Mouse (Mus musculus) stomach, embryonic 14.5 days (tissue): ENCODE data around the gene Mtmr10. TPM values are rescaled to one million over a fixed set of nuclear protein-coding genes. Genes with fewer than 3 reads are reported as not detected.
A peak's percentile ranks its signal among the peaks of the same experiment; 100 is the strongest.

ENCODE experiments used
- ATAC-seq: fragments of 200-750 bp; cut with Nextera tagmentation; 2 replicates; pipeline ENCODE4 v1.8.0; 2017; ENCODE audit warnings: low read depth, moderate TSS enrichment; ENCODE audit not compliant: insufficient number of reproducible peaks, insufficient read depth, low FRiP score
- H3K27ac ChIP-seq: fragments of 300-500 bp; sonication (generic); 2 replicates; pipeline ENCODE4 v1.5.1; 2014; ENCODE audit warnings: mild to moderate bottlenecking, low read length, moderate library complexity, mixed read lengths
- H3K27me3 ChIP-seq: fragments of 300-500 bp; sonication (generic); 2 replicates; pipeline ENCODE4 v1.6.1; 2014; ENCODE audit warnings: low read length, control low read depth, mixed read lengths; ENCODE audit not compliant: control insufficient read depth, insufficient read depth
- H3K36me3 ChIP-seq: fragments of 300-500 bp; sonication (generic); 2 replicates; pipeline ENCODE4 v1.6.1; 2014; ENCODE audit warnings: mild to moderate bottlenecking, control low read depth, low read length, moderate library complexity, mixed read lengths; ENCODE audit not compliant: control insufficient read depth, insufficient read depth
- H3K4me1 ChIP-seq: fragments of 300-500 bp; sonication (generic); 2 replicates; pipeline ENCODE4 v1.6.1; 2014; ENCODE audit warnings: low read length, control low read depth, mixed read lengths; ENCODE audit not compliant: control insufficient read depth, insufficient read depth
- H3K4me2 ChIP-seq: fragments of 300-500 bp; sonication (generic); replicated peaks from 2 replicates; pipeline ENCODE4 v1.6.1; 2014; ENCODE audit warnings: low read depth, low read length, control low read depth
- H3K4me3 ChIP-seq: fragments of 300-500 bp; sonication (generic); 2 replicates; pipeline ENCODE4 v1.5.1; 2014; ENCODE audit warnings: low read depth, low read length, control low read depth
- H3K9ac ChIP-seq: fragments of 300-500 bp; sonication (generic); replicated peaks from 2 replicates; pipeline ENCODE4 v1.6.1; 2014; ENCODE audit warnings: low read depth, mild to moderate bottlenecking, control low read depth, low read length, moderate library complexity, mixed read lengths
- H3K9me3 ChIP-seq: fragments of 300-500 bp; sonication (generic); 2 replicates; pipeline ENCODE4 v1.6.1; 2016; ENCODE audit warnings: low read depth, low read length, control low read depth; ENCODE audit not compliant: control insufficient read depth
- WGBS: fragments of 180-500 bp; shearing (Covaris S2); extraction: QIAGEN DNeasy Blood & Tissue Kit; methylation state at CpG from one replicate; pipeline ENCODE4 v1.1.7; 2014; 5-methylcytosine and 5-hydroxymethylcytosine counted together
- polyA plus RNA-seq: library from polyadenylated mRNA; unstranded; fragments of >200 nt; fragmentation: Nextera tagmentation; extraction: Ambion mirVana; gene quantifications from 2 replicates; pipeline ENCODE4 v1.2.1, GENCODE M21; 2014

Gene Mtmr10
- polyA plus RNA-seq, 1 experiment from 2014 or later: 11.8 TPM

GRCm38 (mm10) chr7:64248352-64248751 lies 39.1 kb upstream of the Mtmr10 start:
- no peaks in the 10 kb centered on the region for H3K27me3 ChIP-seq
- no peak overlapping the region for H3K9ac ChIP-seq
- no peak for ATAC-seq
- H3K36me3 ChIP-seq: no peaks in the 10 kb centered on the region
- no peak overlapping the region for H3K27ac ChIP-seq
- H3K4me2 ChIP-seq: no peak overlapping the region
- H3K4me1 ChIP-seq: no peaks in the 10 kb centered on the region
- H3K9me3 ChIP-seq: no peaks in the 10 kb centered on the region
- H3K4me3 ChIP-seq: no peak overlapping the region
- 78% methylated on average over 1 of the region's 1 CpGs for WGBS

DNA sequence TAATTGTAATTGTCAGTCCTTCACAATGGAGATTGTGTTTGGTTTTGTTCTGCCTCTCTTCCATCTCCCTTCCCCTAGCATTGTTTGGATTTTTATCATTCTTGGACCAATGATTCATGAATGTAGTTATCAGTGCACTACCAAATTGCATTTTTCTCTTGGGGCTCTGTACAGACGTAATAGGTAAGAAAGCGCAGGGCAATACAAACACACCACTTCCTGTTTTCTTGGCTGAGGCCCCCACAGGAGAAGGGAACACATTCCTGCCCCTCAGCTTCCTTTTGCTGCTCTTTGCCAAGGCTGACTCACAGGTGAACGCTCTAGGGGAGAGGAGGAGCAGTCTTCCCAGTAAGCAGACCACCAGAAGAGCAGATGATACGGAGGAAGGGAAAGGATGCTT lies 37.7 kb upstream of the Mtmr10 start:
- Histone ChIP-seq H3K4me2 (no peak overlapping the region), H3K9me3 (no peaks in the 10 kb centered on the region), H3K36me3 (no peaks in the 10 kb centered on the region), H3K4me1 (no peaks in the 10 kb centered on the region), H3K9ac (no peak overlapping the region), H3K4me3 (no peak overlapping the region), H3K27ac (no peak overlapping the region), H3K27me3 (no peaks in the 10 kb centered on the region)
- ATAC-seq: no peak
- WGBS: 39% methylated on average over 4 of the region's 4 CpGs

- no peak overlapping the region for H3K4me2 ChIP-seq
- no peak overlapping the region for H3K27ac ChIP-seq
- no peaks in the 10 kb centered on the region for H3K27me3 ChIP-seq
- H3K9me3 ChIP-seq: no peaks in the 10 kb centered on the region
- 83% methylated on average over 7 of the region's 7 CpGs for WGBS
- no peak overlapping the region for H3K4me3 ChIP-seq
- no peaks in the 10 kb centered on the region for H3K36me3 ChIP-seq
- no peaks in the 10 kb centered on the region for H3K4me1 ChIP-seq
- no peak overlapping the region for H3K9ac ChIP-seq
- no peak for ATAC-seq
These were observed 37.0 kb upstream of the Mtmr10 start for GRCm38 (mm10) chr7:64250417-64250816.

GRCm38 (mm10) chr7:64253736-64254135 lies 33.7 kb upstream of the Mtmr10 start:
- WGBS: 87% methylated on average over 3 of the region's 3 CpGs
- H3K4me1 ChIP-seq: no peaks in the 10 kb centered on the region
- H3K4me3 ChIP-seq: no peak overlapping the region
- H3K36me3 ChIP-seq: no peaks in the 10 kb centered on the region
- H3K9me3 ChIP-seq: no peaks in the 10 kb centered on the region
- no peak overlapping the region for H3K4me2 ChIP-seq
- H3K9ac ChIP-seq: no peak overlapping the region
- H3K27me3 ChIP-seq: no peaks in the 10 kb centered on the region
- ATAC-seq: no peak
- no peak overlapping the region for H3K27ac ChIP-seq

DNA sequence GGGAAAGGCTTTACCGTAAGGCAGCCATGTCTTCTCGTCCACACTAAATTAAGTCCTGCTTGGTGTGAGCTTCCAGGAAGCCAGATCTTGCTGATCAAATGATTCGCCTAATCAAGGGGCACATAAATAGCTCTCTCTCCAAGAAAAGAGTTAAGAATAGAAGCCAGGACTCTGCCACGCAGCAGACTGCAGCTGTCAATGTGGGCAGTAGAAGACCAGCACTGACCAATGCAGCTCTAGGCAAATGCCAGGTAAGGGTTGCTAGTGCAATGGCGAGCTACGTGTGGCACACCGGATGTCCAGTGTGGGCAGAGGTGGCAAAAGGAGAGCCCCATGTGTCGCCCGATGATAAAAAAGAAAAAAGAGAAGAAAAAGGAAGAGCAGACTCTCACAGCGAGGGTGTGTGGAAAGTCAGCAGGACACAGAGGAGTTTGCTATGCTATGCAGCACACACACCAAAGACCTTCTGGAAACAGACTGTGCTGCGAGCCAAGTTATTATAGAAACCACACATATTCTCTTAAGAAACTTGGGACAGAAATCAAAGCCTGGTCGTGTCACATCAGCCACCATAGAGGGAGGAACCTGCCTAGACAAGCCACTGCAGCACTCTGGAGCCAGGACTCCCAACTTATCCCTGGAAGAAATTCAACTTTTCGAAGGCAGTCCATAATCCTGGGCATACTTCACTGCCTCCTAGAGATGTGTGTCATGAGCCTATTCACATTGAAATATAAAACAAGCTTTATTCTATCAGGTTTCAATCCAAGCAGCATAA lies 21.8 kb upstream of the Mtmr10 start:
- Histone ChIP-seq H3K4me3 (no peak overlapping the region), H3K4me1 (no peaks in the 10 kb centered on the region), H3K4me2 (no peak overlapping the region), H3K9me3 (no peaks in the 10 kb centered on the region), H3K36me3 (no peaks in the 10 kb centered on the region), H3K9ac (no peak overlapping the region), H3K27ac (no peak overlapping the region), H3K27me3 (no peaks in the 10 kb centered on the region)
- 82% methylated on average over 13 of the region's 13 CpGs for WGBS
- ATAC-seq: no peak

DNA sequence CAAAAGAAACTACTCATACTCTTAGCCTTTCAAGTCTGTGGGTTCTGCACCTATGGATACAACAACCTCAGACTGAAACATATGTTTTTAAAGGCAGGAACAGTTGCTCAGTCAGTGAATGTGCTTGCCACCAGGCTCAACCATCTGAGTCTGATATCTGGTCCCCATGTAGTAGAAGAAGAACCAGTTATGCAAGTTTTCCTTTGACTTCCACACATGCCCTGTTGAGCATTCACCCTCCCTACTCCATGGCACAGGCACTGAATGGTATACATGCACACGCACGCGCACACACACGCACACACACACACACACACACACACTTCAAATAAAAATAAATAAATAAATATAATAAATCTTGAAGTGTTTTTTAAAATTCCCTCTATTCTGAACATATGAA lies 20.9 kb upstream of the Mtmr10 start:
- no peaks in the 10 kb centered on the region for H3K27me3 ChIP-seq
- no peak overlapping the region for H3K4me2 ChIP-seq
- WGBS: 79% methylated on average over 4 of the region's 4 CpGs
- H3K27ac ChIP-seq: no peak overlapping the region
- no peaks in the 10 kb centered on the region for H3K9me3 ChIP-seq
- no peak overlapping the region for H3K4me3 ChIP-seq
- no peaks in the 10 kb centered on the region for H3K36me3 ChIP-seq
- H3K4me1 ChIP-seq: no peaks in the 10 kb centered on the region
- H3K9ac ChIP-seq: no peak overlapping the region
- ATAC-seq: peak; percentile 49; the same call in 1 of the 2 replicates

DNA sequence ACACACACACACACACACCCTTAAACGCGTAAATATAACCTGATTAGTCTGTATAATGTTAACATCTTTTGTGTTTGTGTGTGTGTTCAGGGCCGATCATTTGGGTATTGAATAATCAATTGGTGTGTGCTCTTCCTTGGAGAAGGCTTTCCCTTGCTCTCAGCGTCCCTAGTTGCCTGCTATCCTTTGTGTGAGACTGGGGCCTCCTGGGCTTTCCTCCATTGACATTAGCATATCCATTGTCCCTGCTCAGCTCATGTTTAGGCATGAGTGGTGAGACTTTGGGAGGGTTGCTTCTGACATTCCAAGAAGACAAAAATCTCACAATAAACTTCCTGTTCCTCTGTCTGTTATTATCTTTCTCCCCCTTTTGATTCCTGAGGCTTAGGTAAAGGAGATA lies 15.5 kb upstream of the Mtmr10 start:
- Histone ChIP-seq H3K27me3 (no peaks in the 10 kb centered on the region), H3K4me1 (no peaks in the 10 kb centered on the region), H3K36me3 (no peaks in the 10 kb centered on the region), H3K4me3 (no peak overlapping the region), H3K9ac (no peak overlapping the region), H3K4me2 (no peak overlapping the region), H3K27ac (no peak overlapping the region), H3K9me3 (no peaks in the 10 kb centered on the region)
- 53% methylated on average over 4 of the region's 4 CpGs for WGBS
- no peak for ATAC-seq

GRCm38 (mm10) chr7:64275518-64275917 lies 11.9 kb upstream of the Mtmr10 start:
- 80% methylated on average over 4 of the region's 4 CpGs for WGBS
- H3K36me3 ChIP-seq: no peaks in the 10 kb centered on the region
- H3K4me1 ChIP-seq: no peaks in the 10 kb centered on the region
- H3K27me3 ChIP-seq: no peaks in the 10 kb centered on the region
- H3K9ac ChIP-seq: no peak overlapping the region
- no peak overlapping the region for H3K4me2 ChIP-seq
- H3K4me3 ChIP-seq: no peak overlapping the region
- H3K9me3 ChIP-seq: no peaks in the 10 kb centered on the region
- no peak overlapping the region for H3K27ac ChIP-seq
- ATAC-seq: no peak

GRCm38 (mm10) chr7:64276921-64277320 lies 10.5 kb upstream of the Mtmr10 start:
- ATAC-seq: no peak
- Histone ChIP-seq H3K36me3 (no peaks in the 10 kb centered on the region), H3K4me1 (no peaks in the 10 kb centered on the region), H3K27ac (no peak overlapping the region), H3K27me3 (no peaks in the 10 kb centered on the region), H3K4me3 (no peak overlapping the region), H3K9ac (no peak overlapping the region), H3K9me3 (no peaks in the 10 kb centered on the region), H3K4me2 (no peak overlapping the region)
- 35% methylated on average over 6 of the region's 6 CpGs for WGBS
